Mouse (Mus musculus) ES-Bruce4 (cell line): ENCODE data around the gene Scnn1g.

Source experiments
- CTCF ChIP-seq: IDR thresholded peaks from one replicate; pipeline ENCODE4 v1.8.1; 2011; ENCODE audit warnings: low read depth, low read length
- EP300 ChIP-seq: IDR thresholded peaks from 2 replicates; pipeline ENCODE4 v1.6.1; 2011; ENCODE audit warnings: low read depth, low read length; ENCODE audit not compliant: insufficient read depth
- POLR2A ChIP-seq: IDR thresholded peaks from one replicate; pipeline ENCODE4 v1.8.1; 2011; ENCODE audit warnings: low read length; ENCODE audit not compliant: insufficient read depth

GRCm38 (mm10) chr7:121685140-121685984 lies 48.9 kb upstream of the Scnn1g start:
- TF ChIP-seq CTCF = no peak
- no peak for TF ChIP-seq POLR2A
- TF ChIP-seq EP300 = no peak
